Mouse (Mus musculus) E14TG2a.4 (cell line): Measurements from ENCODE around the gene Ascl1.

ENCODE experiments used
- CTCF ChIP-seq: conservative IDR thresholded peaks from 2 replicates; pipeline ENCODE4 v1.5.1; 2014; ENCODE audit warnings: low read length
- NANOG ChIP-seq: IDR thresholded peaks from 2 replicates; pipeline ENCODE4 v1.6.1; 2014; ENCODE audit warnings: borderline replicate concordance, low read length, mixed read lengths
- POU5F1 ChIP-seq: IDR thresholded peaks from 2 replicates; pipeline ENCODE4 v1.6.1; 2014; ENCODE audit warnings: low read length, borderline replicate concordance

DNA sequence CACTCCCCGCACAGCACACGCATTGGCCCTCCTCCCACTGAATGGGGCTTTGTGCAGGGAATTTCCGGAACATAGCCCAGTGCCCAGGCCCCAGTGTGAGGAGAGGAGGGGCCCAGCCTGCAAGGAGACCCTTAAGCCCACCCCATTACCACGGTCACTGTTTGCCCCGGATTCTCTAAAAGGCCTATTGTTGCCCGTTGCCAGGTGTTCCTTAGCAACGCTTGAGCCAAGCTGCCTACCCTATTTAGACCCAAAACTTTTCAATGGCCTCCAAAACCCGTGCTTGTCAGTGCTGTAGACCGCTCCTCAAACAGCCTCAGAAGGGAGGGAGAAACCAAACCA, 45.7 kb downstream of the Ascl1 start:
- TF ChIP-seq CTCF (no peak), POU5F1 (no peak), NANOG (no peak)
